In the genomic region with DNA sequence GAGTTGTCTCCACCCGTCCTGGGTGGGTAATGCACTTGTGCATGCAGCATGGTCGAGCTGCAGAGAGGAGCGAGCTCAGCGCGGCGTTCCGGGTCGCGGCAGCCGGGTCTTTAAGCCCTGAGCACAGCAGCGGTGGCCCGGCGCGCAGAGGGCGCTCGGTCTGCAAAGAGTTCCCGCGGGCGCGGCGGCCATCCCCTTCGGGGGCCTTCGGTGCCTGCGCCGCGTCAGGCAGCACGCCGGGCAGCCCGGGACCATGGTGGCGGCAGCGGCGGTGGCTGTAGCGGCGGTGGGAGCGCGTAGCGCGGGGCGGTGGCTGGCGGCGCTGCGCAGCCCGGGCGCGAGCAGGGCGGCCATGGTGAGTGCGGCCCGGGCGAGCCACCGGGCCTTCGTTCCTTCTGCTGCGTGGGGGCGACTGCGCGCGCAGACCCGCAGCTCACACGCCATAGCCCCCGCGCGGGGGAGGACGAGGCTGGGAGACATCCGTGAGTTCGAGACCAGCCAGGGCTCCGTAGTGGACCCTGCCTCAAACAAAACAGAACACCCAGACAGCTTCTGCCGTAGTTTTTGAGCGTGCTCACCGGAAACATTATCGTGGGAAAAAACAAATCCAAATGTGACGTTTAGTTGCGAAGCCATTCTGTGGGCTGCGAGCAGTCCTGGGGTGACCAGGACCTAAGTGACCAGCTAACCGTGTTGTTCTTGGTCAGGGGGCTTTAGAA, we compare ENCODE assay signal across 8 mouse cellular contexts. TPM values are rescaled to one million over a fixed set of nuclear protein-coding genes. Genes with fewer than 3 reads are reported as not detected.
DNase-seq lines count a peak whose midpoint lies in the region; ATAC-seq and TF ChIP-seq lines count a peak whose summit lies in the region.

A gene (plus strand): TSS at position 249 of the 719 bp plus-strand sequence.

- ATAC-seq in limb, embryonic 13.5 days (ENCODE audit: low FRiP score, low read depth), result peak; percentile 89
- peak; percentile 90 for ATAC-seq in midbrain, embryonic 15.5 days (replicated peaks)

- H3K9me3 ChIP-seq in limb, embryonic 13.5 days, result no peaks in the 10 kb centered on the region
- H3K9me3 ChIP-seq in midbrain, embryonic 15.5 days, result no peaks in the 10 kb centered on the region

- H3K9ac ChIP-seq in limb, embryonic 13.5 days, result peak within 1 kb of the TSS; percentile 80
- peak within 1 kb of the TSS; percentile 79 for H3K9ac ChIP-seq in midbrain, embryonic 15.5 days

- peak; percentile 44 for TF ChIP-seq POLR2A in embryonic fibroblast, embryonic 13.5 days (IDR thresholded peaks at IDR 0.05; ENCODE audit: low read depth, low read length)

- no peaks in the 10 kb centered on the region for H3K27me3 ChIP-seq in limb, embryonic 13.5 days
- H3K27me3 ChIP-seq in midbrain, embryonic 15.5 days (replicated peaks), result no peaks in the 10 kb centered on the region

- no peaks in the 10 kb centered on the region for H3K4me1 ChIP-seq in embryonic fibroblast, embryonic 13.5 days (ENCODE audit: control insufficient read depth, insufficient read depth, low read length)
- no peaks in the 10 kb centered on the region for H3K4me1 ChIP-seq in limb, embryonic 13.5 days
- H3K4me1 ChIP-seq in midbrain, embryonic 15.5 days, result 0 out of 2 replicates have a peak, but pooled peaks cover 3% of the 10 kb centered on the region

- DNase-seq in B cell, adult 2 months, result peak; percentile 88 to 91
- DNase-seq in brain, adult 2 months (ENCODE audit: low read depth, low spot score), result peak; percentile 87
- DNase-seq in heart, adult 9 months (ENCODE audit: low spot score in 2 of 2), result peak; percentile 86 to 88
- peak; percentile 86 for DNase-seq in kidney, adult 9 months
- peak; percentile 85 to 89 for DNase-seq in spleen, adult 18-20 months

- H3K36me3 ChIP-seq in limb, embryonic 13.5 days, result peaks cover 40% of the 10 kb centered on the region
- peaks cover 14% of the 10 kb centered on the region for H3K36me3 ChIP-seq in midbrain, embryonic 15.5 days (replicated peaks)

- peak within 1 kb of the TSS; percentile 92 for H3K27ac ChIP-seq in embryonic fibroblast, embryonic 13.5 days (ENCODE audit: insufficient read depth, low read length)
- H3K27ac ChIP-seq in limb, embryonic 13.5 days, result peak within 1 kb of the TSS; percentile 98
- H3K27ac ChIP-seq in midbrain, embryonic 15.5 days, result peak within 1 kb of the TSS; percentile 95

- under 1% methylated on average over 73 of the region's 73 CpGs for WGBS in limb, embryonic 13.5 days
- WGBS in midbrain, embryonic 15.5 days, result under 1% methylated on average over 65 of the region's 73 CpGs

- peak within 1 kb of the TSS; percentile 93 for H3K4me3 ChIP-seq in embryonic fibroblast, embryonic 13.5 days (ENCODE audit: insufficient read depth, low read length)
- H3K4me3 ChIP-seq in limb, embryonic 13.5 days, result peak within 1 kb of the TSS; percentile 59
- H3K4me3 ChIP-seq in midbrain, embryonic 15.5 days, result peak within 1 kb of the TSS; percentile 55

- H3K4me2 ChIP-seq in limb, embryonic 13.5 days (replicated peaks), result peak within 1 kb of the TSS; percentile 67
- H3K4me2 ChIP-seq in midbrain, embryonic 15.5 days, result peak within 1 kb of the TSS; percentile 74

- no peak for TF ChIP-seq CTCF in embryonic fibroblast, embryonic 13.5 days (IDR thresholded peaks at IDR 0.05; ENCODE audit: borderline replicate concordance, insufficient read depth, low read length)

RNA-seq across cellular contexts. Expression of the gene that starts here (rescaled TPM):
- polyA plus RNA-seq in embryonic fibroblast, embryonic 13.5 days (2011; ENCODE audit: insufficient read length, low read depth, missing spikeins), result 31.9 and 33.0 TPM in 2 replicates
- 40.2 and 49.8 TPM in 2 replicates for polyA plus RNA-seq in limb, embryonic 13.5 days (2015; fragmentation: Nextera tagmentation; extraction: Ambion mirVana)
- 17.3 and 17.4 TPM in 2 replicates for polyA plus RNA-seq in midbrain, embryonic 15.5 days (2015; fragmentation: Nextera tagmentation; extraction: Ambion mirVana)

Comparison
In these comparisons a context has a peak if more than half of its experiments do, and no peak if none do; other contexts are left out.
1. Peak in every context shown above with its lines: DNase-seq, ATAC-seq, H3K4me3 ChIP-seq and H3K27ac ChIP-seq.